Mouse (Mus musculus): Measurements from ENCODE around the gene Ing3.

The Ing3 gene

GRCm38 (mm10) chr6:21993070-21993469 is 43.7 kb downstream of the Ing3 start:
- no peak for DNase-seq

GRCm38 (mm10) chr6:21998131-21998530 is 48.8 kb downstream of the Ing3 start:
- DNase-seq, result no peak

- no peak for DNase-seq
These were observed 49.7 kb downstream of the Ing3 start for GRCm38 (mm10) chr6:21999025-21999424.

- no peak for DNase-seq
These were observed 50.7 kb downstream of the Ing3 start for GRCm38 (mm10) chr6:22000086-22000485.

GRCm38 (mm10) chr6:22000881-22001280 is 51.5 kb downstream of the Ing3 start:
- no peak for DNase-seq

- peak; percentile 70 for DNase-seq
These were observed 52.0 kb downstream of the Ing3 start for GRCm38 (mm10) chr6:22001284-22001916.

- peak; percentile 68 for DNase-seq
These were observed 53.3 kb downstream of the Ing3 start for GRCm38 (mm10) chr6:22002521-22003199.

- peak; percentile 84 for DNase-seq
These were observed 53.8 kb downstream of the Ing3 start for GRCm38 (mm10) chr6:22003200-22003587.

GRCm38 (mm10) chr6:22003959-22004543 is 54.7 kb downstream of the Ing3 start:
- no peak for DNase-seq

GRCm38 (mm10) chr6:22008346-22008745 is 59.0 kb downstream of the Ing3 start:
- DNase-seq, result no peak

GRCm38 (mm10) chr6:22010258-22010657 is 60.9 kb downstream of the Ing3 start:
- DNase-seq, result no peak

- no peak for DNase-seq
These were observed 61.5 kb downstream of the Ing3 start for GRCm38 (mm10) chr6:22010761-22011281.

GRCm38 (mm10) chr6:22011546-22011945 is 62.2 kb downstream of the Ing3 start:
- no peak for DNase-seq

- no peak for DNase-seq
These were observed 62.7 kb downstream of the Ing3 start for GRCm38 (mm10) chr6:22012099-22012498.

GRCm38 (mm10) chr6:22012501-22012900 is 63.1 kb downstream of the Ing3 start:
- DNase-seq, result no peak

- no peak for DNase-seq
These were observed 64.0 kb downstream of the Ing3 start for GRCm38 (mm10) chr6:22013394-22013793.

- no peak for DNase-seq
These were observed 65.0 kb downstream of the Ing3 start for GRCm38 (mm10) chr6:22014291-22014911.

GRCm38 (mm10) chr6:22017631-22018030 is 68.3 kb downstream of the Ing3 start:
- DNase-seq, result no peak

GRCm38 (mm10) chr6:22018768-22019445 is 69.5 kb downstream of the Ing3 start:
- DNase-seq, result no peak

- peak; percentile 50 for DNase-seq
These were observed 70.3 kb downstream of the Ing3 start for GRCm38 (mm10) chr6:22019637-22020036.

GRCm38 (mm10) chr6:22020696-22021095 is 71.3 kb downstream of the Ing3 start:
- no peak for DNase-seq

GRCm38 (mm10) chr6:22021315-22021714 is 71.9 kb downstream of the Ing3 start:
- DNase-seq, result no peak

GRCm38 (mm10) chr6:22024168-22024567 is 74.8 kb downstream of the Ing3 start:
- no peak for DNase-seq

All from kidney, postnatal 10 days (tissue).